Mouse (Mus musculus) layer of hippocampus, adult 9-10 months (tissue): ENCODE results near the gene Nxn.

Experiments used
- DNase-seq: peaks from one replicate; pipeline ENCODE4 v3.0.0; 2022; ENCODE audit warnings: low spot score

The Nxn gene

GRCm38 (mm10) chr11:76328522-76329290 lies 70.2 kb downstream of the Nxn start:
- no peak for DNase-seq

- no peak for DNase-seq
Measured at GRCm38 (mm10) chr11:76328084-76328483, 70.9 kb downstream of the Nxn start.

- no peak for DNase-seq
Measured at GRCm38 (mm10) chr11:76326672-76327071, 72.3 kb downstream of the Nxn start.

- DNase-seq, result no peak
Measured at GRCm38 (mm10) chr11:76326051-76326450, 72.9 kb downstream of the Nxn start.

GRCm38 (mm10) chr11:76324801-76325200 lies 74.1 kb downstream of the Nxn start:
- no peak for DNase-seq

GRCm38 (mm10) chr11:76324207-76324606 lies 74.7 kb downstream of the Nxn start:
- DNase-seq, result no peak

GRCm38 (mm10) chr11:76322939-76323338 lies 76.0 kb downstream of the Nxn start:
- DNase-seq, result no peak

- no peak for DNase-seq
Measured at GRCm38 (mm10) chr11:76322081-76322480, 76.9 kb downstream of the Nxn start.

GRCm38 (mm10) chr11:76320475-76320874 lies 78.5 kb downstream of the Nxn start:
- no peak for DNase-seq

GRCm38 (mm10) chr11:76319714-76320435 lies 79.1 kb downstream of the Nxn start:
- no peak for DNase-seq

- no peak for DNase-seq
Measured at GRCm38 (mm10) chr11:76317904-76318303, 81.0 kb downstream of the Nxn start.

GRCm38 (mm10) chr11:76315785-76316444 lies 83.0 kb downstream of the Nxn start:
- no peak for DNase-seq

GRCm38 (mm10) chr11:76314741-76315140 lies 84.2 kb downstream of the Nxn start:
- no peak for DNase-seq

- DNase-seq, result no peak
Measured at GRCm38 (mm10) chr11:76314140-76314539, 84.8 kb downstream of the Nxn start.

GRCm38 (mm10) chr11:76312805-76313204 lies 86.1 kb downstream of the Nxn start:
- no peak for DNase-seq

GRCm38 (mm10) chr11:76311224-76312000 lies 87.5 kb downstream of the Nxn start:
- no peak for DNase-seq

GRCm38 (mm10) chr11:76309868-76310267 lies 89.1 kb downstream of the Nxn start:
- DNase-seq, result no peak

- DNase-seq, result no peak
Measured at GRCm38 (mm10) chr11:76309072-76309471, 89.9 kb downstream of the Nxn start.

- no peak for DNase-seq
Measured at GRCm38 (mm10) chr11:76306769-76307168, 92.2 kb downstream of the Nxn start.

- DNase-seq, result no peak
Measured at GRCm38 (mm10) chr11:76305571-76305970, 93.4 kb downstream of the Nxn start.

- no peak for DNase-seq
Measured at GRCm38 (mm10) chr11:76303368-76303767, 95.6 kb downstream of the Nxn start.

GRCm38 (mm10) chr11:76300862-76301261 lies 98.1 kb downstream of the Nxn start:
- DNase-seq, result no peak
